Comparison of ENCODE assay signal across 8 mouse cellular contexts in genomic region chr7:63936188-63936985, GRCm38 (mm10). TPM values are rescaled to one million over a fixed set of nuclear protein-coding genes. Genes with fewer than 3 reads are reported as not detected.
DNase-seq lines count a peak whose midpoint lies in the region; ATAC-seq lines count a peak whose summit lies in the region.

No protein-coding gene starts in this region.

- H3K4me1 ChIP-seq in hindbrain, embryonic 15.5 days (replicated peaks), result peaks cover 34% of the 10 kb centered on the region

- no peaks in the 10 kb centered on the region for H3K36me3 ChIP-seq in hindbrain, embryonic 15.5 days

- peak; percentile 23 for ATAC-seq in common myeloid progenitor, adult 5-6 weeks (replicated peaks; ENCODE audit: low read depth, poor library complexity, severe bottlenecking)
- ATAC-seq in hindbrain, embryonic 15.5 days (ENCODE audit: low FRiP score, low read depth), result no peak

- H3K27ac ChIP-seq in hindbrain, embryonic 15.5 days (replicated peaks), result peak overlapping the region; percentile 97

- H3K9me3 ChIP-seq in hindbrain, embryonic 15.5 days, result no peaks in the 10 kb centered on the region

- peak; percentile 79 for DNase-seq in adipocyte (ENCODE audit: low spot score)
- DNase-seq in gastrocnemius, adult 18-20 months (ENCODE audit: low spot score), result peak; percentile 90
- peak; percentile 78 to 87 for DNase-seq in left cerebral cortex, postnatal 25 days (ENCODE audit: low spot score in 2 of 2)
- peak; percentile 63 for DNase-seq in mesoderm, embryonic 11.5 days (ENCODE audit: low read depth, low spot score)
- peak; percentile 74 to 75 for DNase-seq in right cerebral cortex, postnatal 36 days (ENCODE audit: low spot score in 2 of 2)
- DNase-seq in yolk sac, embryonic 10.5 days (ENCODE audit: low spot score), result peak; percentile 76

- H3K4me2 ChIP-seq in hindbrain, embryonic 15.5 days, result peak overlapping the region; percentile 89

- H3K4me3 ChIP-seq in hindbrain, embryonic 15.5 days, result peak overlapping the region; percentile 96

- H3K27me3 ChIP-seq in hindbrain, embryonic 15.5 days, result no peaks in the 10 kb centered on the region

- intact Hi-C loops in left cerebral cortex, postnatal 25 days (cut with DNase I), result loop anchor here (1.0 to 5.0 kb wide), 3 partner anchors 82 to 181 kb away; no protein-coding TSS in a partner anchor

- peak overlapping the region; percentile 84 for H3K9ac ChIP-seq in hindbrain, embryonic 15.5 days

- under 1% methylated on average over 34 of the region's 34 CpGs for WGBS in hindbrain, embryonic 15.5 days

RNA-seq across cellular contexts. Expression of gene Klf13, which starts 2.3 kb away (rescaled TPM):
- total RNA-seq in common myeloid progenitor, adult 5-6 weeks (2017), result 16.4 and 20.1 TPM in 2 replicates
- 10 to 100 TPM; 33.3 to 55.3 TPM for total RNA-seq in gastrocnemius, adult 18-20 months (2021)
- 24.7 and 26.8 TPM in 2 replicates for polyA plus RNA-seq in hindbrain, embryonic 15.5 days (2015; fragmentation: Nextera tagmentation; extraction: Ambion mirVana)
- total RNA-seq in left cerebral cortex, postnatal 25 days (2021), result 100 to 1,000 TPM; 161 to 167 TPM

RNA-seq across cellular contexts. Expression of gene E030018B13Rik, which starts 19.7 kb away (rescaled TPM):
- total RNA-seq in common myeloid progenitor, adult 5-6 weeks (2017), result not detected in 2 replicates
- total RNA-seq in gastrocnemius, adult 18-20 months (2021), result not detected
- polyA plus RNA-seq in hindbrain, embryonic 15.5 days (2015; fragmentation: Nextera tagmentation; extraction: Ambion mirVana), result not detected in 2 replicates
- not detected for total RNA-seq in left cerebral cortex, postnatal 25 days (2021)
